22 mouse cellular contexts compared by ENCODE assay signal in genomic region chr7:128346522-128346921, GRCm38 (mm10). TPM values are rescaled to one million over a fixed set of nuclear protein-coding genes. Genes with fewer than 3 reads are reported as not detected.
DNase-seq lines count a peak whose midpoint lies in the region; ATAC-seq lines count a peak whose summit lies in the region.
"Had no signal": no experiment of that assay in that cellular context is flagged by ENCODE, and none has a peak within 500 bp of the region (broad histone marks: within the 10 kb centered on the region; RNA-seq: fewer than 3 reads in every experiment).

No protein-coding gene starts in this region.

- no peak overlapping the region for H3K4me3 ChIP-seq in liver, embryonic 11.5 days (ENCODE audit: low read depth, low read length)
- H3K4me3 ChIP-seq in liver, embryonic 12.5 days = no peak overlapping the region
- H3K4me3 ChIP-seq in forebrain, embryonic 13.5 days = no peak overlapping the region
- H3K4me3 ChIP-seq: embryonic facial prominence, embryonic 10.5 days; gastrocnemius, adult 2 months; heart, adult 2 months; heart, embryonic 12.5 days; hindbrain, embryonic 12.5 days had no signal

- H3K36me3 ChIP-seq in liver, embryonic 11.5 days (ENCODE audit: control insufficient read depth, insufficient read depth, low read length) = no peaks in the 10 kb centered on the region
- H3K36me3 ChIP-seq in liver, embryonic 12.5 days = no peaks in the 10 kb centered on the region
- H3K36me3 ChIP-seq in forebrain, embryonic 13.5 days (ENCODE audit: poor library complexity, severe bottlenecking) = no peaks in the 10 kb centered on the region
- H3K36me3 ChIP-seq: embryonic facial prominence, embryonic 10.5 days; heart, embryonic 12.5 days; hindbrain, embryonic 12.5 days had no signal

- WGBS in liver, embryonic 11.5 days = 49% methylated on average over 2 of the region's 2 CpGs
- WGBS in liver, embryonic 12.5 days (ENCODE audit: insufficient replicate concordance) = 42% methylated on average over 2 of the region's 2 CpGs
- 75% methylated on average over 2 of the region's 2 CpGs for WGBS in forebrain, embryonic 13.5 days

- intact Hi-C loops in gastrocnemius, postnatal 14 days (cut with DNase I; ENCODE audit: low total_unique reads) = loop anchor here (5.0 kb wide), 1 partner anchor 44 kb away; no protein-coding TSS in a partner anchor

- ATAC-seq in liver, embryonic 11.5 days (replicated peaks; ENCODE audit: low FRiP score) = no peak
- no peak for ATAC-seq in liver, embryonic 12.5 days
- no peak for ATAC-seq in forebrain, embryonic 13.5 days
- ATAC-seq: forebrain, embryonic 14.5 days; hindbrain, embryonic 16.5 days; inflammation-experienced regulatory T-cells, adult 6 months; intestine, postnatal 0 days had no signal

- H3K4me1 ChIP-seq in liver, embryonic 11.5 days (replicated peaks; ENCODE audit: control insufficient read depth, insufficient read depth, low read length) = no peaks in the 10 kb centered on the region
- H3K4me1 ChIP-seq in liver, embryonic 12.5 days = no peaks in the 10 kb centered on the region
- H3K4me1 ChIP-seq in forebrain, embryonic 13.5 days = peaks cover 6% of the 10 kb centered on the region

- H3K27ac ChIP-seq in liver, embryonic 11.5 days (ENCODE audit: low read depth, low read length) = no peak overlapping the region
- H3K27ac ChIP-seq in liver, embryonic 12.5 days = no peak overlapping the region
- H3K27ac ChIP-seq in forebrain, embryonic 13.5 days = no peak overlapping the region
- H3K27ac ChIP-seq: embryonic facial prominence, embryonic 10.5 days; gastrocnemius, adult 2 months; heart, adult 2 months; hindbrain, embryonic 12.5 days had no signal

- DNase-seq in gastrocnemius, postnatal 14 days = peak; percentile 0
- no peak for DNase-seq in gastrocnemius, adult 8-10 months (ENCODE audit: low spot score in 2 of 2)
- DNase-seq in liver, embryonic 11.5 days (ENCODE audit: low spot score) = peak; percentile 29
- peak; percentile 34 for DNase-seq in MN1 (ENCODE audit: low spot score)
- DNase-seq in adrenal gland, postnatal 10 days = no peak
- DNase-seq: adrenal gland, adult 8-10 months; B cell, adult 2 months; cerebellum, adult 18-20 months; cerebellum, adult 9-11 months; cerebellum, postnatal 36 days; gastrocnemius, adult 2 months; heart, postnatal 36 days had no signal

- no peaks in the 10 kb centered on the region for H3K27me3 ChIP-seq in liver, embryonic 11.5 days (replicated peaks; ENCODE audit: control insufficient read depth, insufficient read depth, low read length)
- peaks cover 17% of the 10 kb centered on the region for H3K27me3 ChIP-seq in liver, embryonic 12.5 days (replicated peaks)
- no peaks in the 10 kb centered on the region for H3K27me3 ChIP-seq in forebrain, embryonic 13.5 days
- H3K27me3 ChIP-seq: heart, embryonic 12.5 days; hindbrain, embryonic 12.5 days had no signal

- peaks cover 4% of the 10 kb centered on the region; the same call in 1 of the 2 replicates for H3K9me3 ChIP-seq in liver, embryonic 11.5 days (ENCODE audit: control insufficient read depth, low read length)
- no peaks in the 10 kb centered on the region for H3K9me3 ChIP-seq in liver, embryonic 12.5 days (replicated peaks)
- no peaks in the 10 kb centered on the region for H3K9me3 ChIP-seq in forebrain, embryonic 13.5 days (replicated peaks)
- H3K9me3 ChIP-seq: embryonic facial prominence, embryonic 10.5 days; heart, embryonic 12.5 days; hindbrain, embryonic 12.5 days had no signal

- H3K9ac ChIP-seq in liver, embryonic 11.5 days (ENCODE audit: low read depth, low read length) = no peak overlapping the region
- no peak overlapping the region for H3K9ac ChIP-seq in liver, embryonic 12.5 days
- H3K9ac ChIP-seq in forebrain, embryonic 13.5 days = no peak overlapping the region
- H3K9ac ChIP-seq: heart, embryonic 12.5 days; hindbrain, embryonic 12.5 days had no signal

- no peak overlapping the region for H3K4me2 ChIP-seq in liver, embryonic 11.5 days
- H3K4me2 ChIP-seq in liver, embryonic 12.5 days = no peak overlapping the region
- H3K4me2 ChIP-seq in forebrain, embryonic 13.5 days = no peak overlapping the region
- H3K4me2 ChIP-seq: heart, embryonic 12.5 days; hindbrain, embryonic 12.5 days had no signal

RNA-seq across cellular contexts. Expression of gene BC017158, which starts 48.6 kb away (rescaled TPM):
- total RNA-seq in gastrocnemius, postnatal 14 days (2021) = 1 to 10 TPM; 4.7 to 5.6 TPM
- total RNA-seq in gastrocnemius, adult 8-10 months (2022) = 1 to 10 TPM; 2.2 to 2.5 (median 2.3) TPM
- polyA plus RNA-seq in liver, embryonic 11.5 days (2014; fragmentation: Nextera tagmentation; extraction: Ambion mirVana) = 38.2 and 42.3 TPM in 2 replicates
- 26.3 and 29.4 TPM in 2 replicates for polyA plus RNA-seq in liver, embryonic 12.5 days (2016; fragmentation: Nextera tagmentation; extraction: Ambion mirVana)
- polyA plus RNA-seq in forebrain, embryonic 13.5 days (2015; fragmentation: Nextera tagmentation; extraction: Ambion mirVana) = 11.4 and 12.1 TPM in 2 replicates
- 10 to 100 TPM; 24.6 to 29.3 TPM for total RNA-seq in adrenal gland, postnatal 10 days (2021)

Comparison
In these comparisons a context has a peak if more than half of its experiments do, and no peak if none do; other contexts are left out.
1. DNase-seq: peak in gastrocnemius, postnatal 14 days (single experiment), liver, embryonic 11.5 days (single experiment) and MN1 (single experiment); none in gastrocnemius, adult 8-10 months (0 of 2) and adrenal gland, postnatal 10 days (single experiment).